Mouse (Mus musculus): ENCODE measurements at regions not wholly inside any gene's neighbourhood (a gene's known extent, or its start where the extent isn't known, plus 50 kb on each side); places are given as distances from the start of the nearest gene placed in this dataset.

- TF ChIP-seq POLR2A (IDR thresholded peaks at IDR 0.05; ENCODE audit: borderline replicate concordance, extremely low read depth, insufficient read depth, insufficient read length, poor library complexity, severe bottlenecking) (no peak), CTCF (IDR thresholded peaks at IDR 0.05; ENCODE audit: borderline replicate concordance, extremely low read depth, insufficient read depth, insufficient read length) (no peak)
Observed at GRCm38 (mm10) chr13:44673337-44673966, 55.8 kb upstream of the Jarid2 start.

All from brain, embryonic 14.5 days (tissue).